Mouse (Mus musculus): ENCODE measurements at regions not wholly inside any gene's neighbourhood (a gene's known extent, or its start where the extent isn't known, plus 50 kb on each side); places are given as distances from the start of the nearest gene placed in this dataset.
"Not testable (repeated sequence)": the region's sequence is repeated elsewhere in the genome, so short reads cannot be mapped to it uniquely, and the experiment has no call there.

DNA sequence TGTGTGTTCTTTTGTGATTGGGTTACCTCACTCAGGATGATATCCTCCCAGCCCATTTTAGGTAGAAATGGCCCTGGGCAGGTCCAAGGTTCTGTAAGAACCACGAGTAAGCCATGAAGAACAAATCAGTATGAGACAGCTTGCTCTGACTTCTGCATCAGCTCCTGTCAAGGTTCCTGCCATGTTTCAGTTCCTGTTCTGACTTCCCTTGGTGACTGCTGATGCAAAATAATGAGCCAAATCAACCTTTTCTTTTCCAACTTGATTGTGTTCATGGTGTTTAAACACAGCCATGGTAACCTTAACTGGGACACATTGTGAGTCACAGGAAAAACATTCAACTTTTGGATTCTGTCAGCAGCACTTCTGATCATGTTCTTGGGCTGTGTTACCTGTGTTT, 667.4 kb upstream of the Igfbp7 start:
- H3K9ac ChIP-seq (ENCODE audit: low read depth, low read length): no peak overlapping the region
- no peak overlapping the region for H3K4me2 ChIP-seq
- DNase-seq (ENCODE audit: low spot score) (no peak), ATAC-seq (replicated peaks; ENCODE audit: low FRiP score) (no peak)
- 0 out of 2 replicates have a peak, but pooled peaks cover 4% of the 10 kb centered on the region for H3K9me3 ChIP-seq (ENCODE audit: control insufficient read depth, low read length)
- no peaks in the 10 kb centered on the region for H3K36me3 ChIP-seq (ENCODE audit: control insufficient read depth, insufficient read depth, low read length)
- no peaks in the 10 kb centered on the region for H3K27me3 ChIP-seq (replicated peaks; ENCODE audit: control insufficient read depth, insufficient read depth, low read length)
- H3K4me1 ChIP-seq (replicated peaks; ENCODE audit: control insufficient read depth, insufficient read depth, low read length): no peaks in the 10 kb centered on the region
- 53% methylated on average over 1 of the region's 1 CpGs for WGBS
- no peak overlapping the region for H3K4me3 ChIP-seq (ENCODE audit: low read depth, low read length)
- no peak overlapping the region for H3K27ac ChIP-seq (ENCODE audit: low read depth, low read length)

DNA sequence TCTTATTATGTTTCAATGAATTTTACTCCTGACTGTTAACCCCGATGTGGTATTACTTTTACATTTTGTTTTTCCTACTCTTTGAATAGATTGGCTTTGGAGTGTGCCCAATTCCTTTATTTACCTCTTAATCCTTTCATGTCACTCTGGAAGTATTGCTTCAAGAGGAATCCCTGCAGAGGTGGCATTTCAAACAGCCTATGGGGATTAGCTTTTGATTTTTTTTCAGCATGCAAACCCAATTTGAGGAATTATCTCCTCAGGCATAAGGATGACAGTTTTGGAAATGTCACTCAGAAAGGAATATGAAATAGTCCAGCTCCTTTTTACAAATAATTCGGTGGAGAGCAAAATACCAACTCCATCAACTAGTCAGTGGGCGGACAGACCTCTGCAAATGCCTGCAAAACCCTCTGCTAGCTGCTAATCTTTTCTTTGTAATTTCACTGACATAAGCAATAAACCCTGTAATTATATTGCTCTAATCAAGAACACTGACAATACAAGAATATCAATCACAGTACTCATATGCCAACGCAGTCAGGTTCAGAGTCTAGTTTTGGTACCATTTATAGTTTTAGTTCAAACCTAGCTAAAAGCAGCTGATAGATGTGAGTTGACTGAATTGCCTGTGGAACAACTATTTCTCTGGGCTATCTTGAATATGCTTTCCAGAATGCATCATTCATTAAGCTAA, 624.9 kb upstream of the Igfbp7 start:
- Histone ChIP-seq H3K4me1 (replicated peaks; ENCODE audit: control insufficient read depth, insufficient read depth, low read length) (no peaks in the 10 kb centered on the region), H3K9ac (ENCODE audit: low read depth, low read length) (no peak overlapping the region), H3K4me3 (ENCODE audit: low read depth, low read length) (no peak overlapping the region), H3K27ac (ENCODE audit: low read depth, low read length) (no peak overlapping the region), H3K4me2 (no peak overlapping the region), H3K36me3 (ENCODE audit: control insufficient read depth, insufficient read depth, low read length) (no peaks in the 10 kb centered on the region), H3K9me3 (ENCODE audit: control insufficient read depth, low read length) (no peaks in the 10 kb centered on the region), H3K27me3 (replicated peaks; ENCODE audit: control insufficient read depth, insufficient read depth, low read length) (no peaks in the 10 kb centered on the region)
- WGBS: 69% methylated on average over 4 of the region's 4 CpGs
- ATAC-seq (replicated peaks; ENCODE audit: low FRiP score) (no peak), DNase-seq (ENCODE audit: low spot score) (no peak)

DNA sequence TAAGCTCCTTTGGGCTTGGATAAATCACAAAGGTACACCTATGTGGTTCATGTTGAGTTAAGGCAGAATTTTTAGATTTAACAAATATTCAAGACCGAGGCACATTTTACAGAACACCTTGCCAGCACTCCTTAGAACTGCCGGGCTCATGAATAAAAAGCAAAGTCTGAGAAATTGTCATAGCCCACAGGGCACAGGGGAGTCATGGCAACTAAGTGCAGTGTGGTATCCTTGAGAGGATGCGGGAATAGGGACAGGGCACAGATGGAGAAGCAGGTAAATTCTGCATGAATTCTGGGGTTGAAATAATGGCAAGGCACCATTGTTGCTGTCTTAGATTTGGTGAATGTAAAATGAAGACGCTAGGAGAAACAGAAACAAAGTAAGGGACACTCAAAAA, 609.7 kb upstream of the Igfbp7 start:
- no peak for DNase-seq (ENCODE audit: low spot score)
- Histone ChIP-seq H3K27me3 (replicated peaks; ENCODE audit: control insufficient read depth, insufficient read depth, low read length) (no peaks in the 10 kb centered on the region), H3K4me1 (replicated peaks; ENCODE audit: control insufficient read depth, insufficient read depth, low read length) (no peaks in the 10 kb centered on the region), H3K4me2 (no peak overlapping the region), H3K36me3 (ENCODE audit: control insufficient read depth, insufficient read depth, low read length) (no peaks in the 10 kb centered on the region), H3K27ac (ENCODE audit: low read depth, low read length) (no peak overlapping the region), H3K9me3 (ENCODE audit: control insufficient read depth, low read length) (no peaks in the 10 kb centered on the region), H3K9ac (ENCODE audit: low read depth, low read length) (no peak overlapping the region), H3K4me3 (ENCODE audit: low read depth, low read length) (no peak overlapping the region)
- WGBS: 75% methylated on average over 4 of the region's 4 CpGs
- no peak for ATAC-seq (replicated peaks; ENCODE audit: low FRiP score)

DNA sequence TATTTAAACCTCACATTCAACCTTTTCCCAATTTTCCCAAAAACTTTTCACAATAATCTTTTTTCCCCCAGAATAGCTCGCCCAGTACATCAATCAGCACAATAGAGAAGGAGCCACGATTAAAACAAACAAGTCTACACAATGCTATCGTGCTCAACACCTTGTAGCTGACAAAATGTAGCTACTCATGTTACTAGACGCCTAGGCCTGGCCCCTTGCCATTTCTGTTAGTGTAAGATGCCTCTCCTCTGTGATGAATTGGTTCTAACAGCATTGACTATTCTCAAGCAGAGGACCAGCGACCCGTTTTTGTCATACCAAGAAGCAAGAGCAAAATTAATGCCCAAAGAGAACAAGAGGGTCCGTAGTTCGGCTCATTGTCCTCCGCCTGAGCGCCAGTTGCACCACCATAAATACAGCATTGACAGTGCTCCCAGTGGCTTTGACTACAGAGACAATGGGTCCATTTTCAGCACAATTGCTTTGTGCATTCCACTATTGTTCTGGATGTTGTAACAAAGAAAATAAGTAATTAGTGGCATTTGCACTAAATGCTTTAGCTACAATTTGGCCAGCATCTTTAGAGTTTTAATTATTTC, 578.7 kb upstream of the Igfbp7 start:
- Histone ChIP-seq H3K4me1 (replicated peaks; ENCODE audit: control insufficient read depth, insufficient read depth, low read length) (no peaks in the 10 kb centered on the region), H3K9me3 (ENCODE audit: control insufficient read depth, low read length) (no peaks in the 10 kb centered on the region), H3K27me3 (replicated peaks; ENCODE audit: control insufficient read depth, insufficient read depth, low read length) (no peaks in the 10 kb centered on the region), H3K36me3 (ENCODE audit: control insufficient read depth, insufficient read depth, low read length) (no peaks in the 10 kb centered on the region), H3K4me2 (no peak overlapping the region), H3K27ac (ENCODE audit: low read depth, low read length) (no peak overlapping the region), H3K4me3 (ENCODE audit: low read depth, low read length) (no peak overlapping the region), H3K9ac (ENCODE audit: low read depth, low read length) (no peak overlapping the region)
- 79% methylated on average over 10 of the region's 10 CpGs for WGBS
- ATAC-seq (replicated peaks; ENCODE audit: low FRiP score) (no peak), DNase-seq (ENCODE audit: low spot score) (no peak)

DNA sequence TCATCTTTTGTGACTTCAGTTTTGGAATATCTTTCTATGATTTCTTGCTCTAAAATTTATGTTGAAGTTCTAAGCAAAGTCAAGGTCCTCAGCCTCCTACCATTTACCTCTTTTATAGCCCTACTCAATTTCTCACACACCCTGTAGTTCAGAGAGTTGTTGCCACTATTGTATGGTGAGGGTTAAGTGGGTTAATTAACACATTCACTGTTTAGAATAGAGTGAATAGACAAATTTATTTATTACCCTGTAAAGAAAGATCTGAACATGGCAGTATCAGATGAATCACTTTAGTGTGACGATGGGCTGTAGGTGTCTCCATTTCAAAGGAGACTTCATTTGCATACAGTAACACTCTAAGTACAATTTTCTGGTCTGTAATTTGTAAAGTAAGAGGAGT, 577.4 kb upstream of the Igfbp7 start:
- ATAC-seq (replicated peaks; ENCODE audit: low FRiP score): no peak
- H3K9me3 ChIP-seq (ENCODE audit: control insufficient read depth, low read length): no peaks in the 10 kb centered on the region
- no peaks in the 10 kb centered on the region for H3K36me3 ChIP-seq (ENCODE audit: control insufficient read depth, insufficient read depth, low read length)
- H3K4me1 ChIP-seq (replicated peaks; ENCODE audit: control insufficient read depth, insufficient read depth, low read length): no peaks in the 10 kb centered on the region
- H3K27ac ChIP-seq (ENCODE audit: low read depth, low read length): no peak overlapping the region
- DNase-seq (ENCODE audit: low spot score): no peak
- H3K4me3 ChIP-seq (ENCODE audit: low read depth, low read length): no peak overlapping the region
- no peak overlapping the region for H3K4me2 ChIP-seq
- no peak overlapping the region for H3K9ac ChIP-seq (ENCODE audit: low read depth, low read length)
- no peaks in the 10 kb centered on the region for H3K27me3 ChIP-seq (replicated peaks; ENCODE audit: control insufficient read depth, insufficient read depth, low read length)
- 82% methylated on average over 1 of the region's 1 CpGs for WGBS

DNA sequence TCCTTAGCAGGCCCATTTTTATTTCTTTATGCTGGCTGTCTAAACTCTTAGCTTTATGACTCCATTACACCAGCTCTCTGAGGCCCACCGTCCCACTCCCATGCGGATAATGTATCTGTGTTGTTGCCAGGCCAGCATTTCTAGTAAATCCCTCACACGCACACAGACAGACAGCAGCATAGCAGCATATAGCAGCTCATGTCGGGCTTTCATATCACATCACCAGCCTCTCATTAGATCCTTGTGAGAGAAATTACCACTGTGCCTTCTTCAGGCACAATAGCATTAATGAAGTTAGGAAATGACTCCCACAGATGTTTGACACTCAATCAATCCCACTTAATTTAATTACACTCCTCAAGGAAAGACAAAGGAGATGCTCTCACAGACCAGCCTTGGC, 532.2 kb upstream of the Igfbp7 start:
- not testable (repeated sequence) for H3K9ac ChIP-seq (ENCODE audit: low read depth, low read length); DNase-seq (ENCODE audit: low spot score); H3K4me2 ChIP-seq; H3K4me1 ChIP-seq (replicated peaks; ENCODE audit: control insufficient read depth, insufficient read depth, low read length); H3K27ac ChIP-seq (ENCODE audit: low read depth, low read length); ATAC-seq (replicated peaks; ENCODE audit: low FRiP score); H3K36me3 ChIP-seq (ENCODE audit: control insufficient read depth, insufficient read depth, low read length); H3K27me3 ChIP-seq (replicated peaks; ENCODE audit: control insufficient read depth, insufficient read depth, low read length); H3K9me3 ChIP-seq (ENCODE audit: control insufficient read depth, low read length); H3K4me3 ChIP-seq (ENCODE audit: low read depth, low read length)
- 86% methylated on average over 4 of the region's 4 CpGs for WGBS

DNA sequence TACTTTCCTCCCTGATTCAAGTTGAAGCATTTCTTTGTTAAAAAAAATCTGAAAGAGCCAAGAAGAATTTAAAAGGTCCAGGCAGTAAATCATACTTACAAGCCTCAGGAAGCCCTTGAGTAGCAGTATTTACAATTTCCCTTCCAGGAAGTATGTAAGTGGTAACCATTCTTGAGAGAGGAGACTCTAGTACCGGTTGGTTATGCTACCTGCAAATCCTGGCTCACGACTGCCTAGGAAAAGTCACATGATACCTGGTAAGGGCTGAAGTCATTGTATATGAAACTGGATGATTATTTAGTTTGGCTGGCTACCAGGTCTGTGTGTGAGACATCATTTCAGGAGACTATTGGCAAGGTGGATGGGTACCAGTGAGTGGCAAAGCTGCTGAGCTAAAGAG, 524.0 kb upstream of the Igfbp7 start:
- no peaks in the 10 kb centered on the region for H3K36me3 ChIP-seq (ENCODE audit: control insufficient read depth, insufficient read depth, low read length)
- H3K9me3 ChIP-seq (ENCODE audit: control insufficient read depth, low read length): no peaks in the 10 kb centered on the region
- H3K27ac ChIP-seq (ENCODE audit: low read depth, low read length): no peak overlapping the region
- no peak for ATAC-seq (replicated peaks; ENCODE audit: low FRiP score)
- H3K4me1 ChIP-seq (replicated peaks; ENCODE audit: control insufficient read depth, insufficient read depth, low read length): no peaks in the 10 kb centered on the region
- DNase-seq (ENCODE audit: low spot score): no peak
- H3K9ac ChIP-seq (ENCODE audit: low read depth, low read length): no peak overlapping the region
- WGBS: 77% methylated on average over 2 of the region's 2 CpGs
- no peak overlapping the region for H3K4me3 ChIP-seq (ENCODE audit: low read depth, low read length)
- no peaks in the 10 kb centered on the region for H3K27me3 ChIP-seq (replicated peaks; ENCODE audit: control insufficient read depth, insufficient read depth, low read length)
- no peak overlapping the region for H3K4me2 ChIP-seq

DNA sequence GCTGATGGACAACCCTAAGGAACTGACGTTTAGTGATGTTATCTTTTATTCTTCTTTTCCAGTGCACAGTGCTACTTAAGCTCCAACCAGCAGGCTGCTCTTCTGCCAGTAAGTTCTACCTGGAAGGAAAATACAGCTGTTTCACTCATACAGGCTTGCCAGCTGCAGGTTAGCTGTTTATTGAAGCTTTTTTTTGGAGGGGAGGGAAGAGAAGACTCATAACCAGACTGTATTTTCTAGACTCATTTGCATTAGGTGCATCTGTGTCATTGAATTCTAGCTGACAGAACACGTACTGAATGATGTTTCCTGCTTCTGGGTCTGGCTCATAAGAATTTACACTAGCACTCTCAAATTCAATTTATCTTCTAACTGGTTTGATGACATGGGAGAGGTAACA, 513.3 kb upstream of the Igfbp7 start:
- DNase-seq (ENCODE audit: low spot score) (no peak), ATAC-seq (replicated peaks; ENCODE audit: low FRiP score) (no peak)
- WGBS: 61% methylated on average over 2 of the region's 2 CpGs
- H3K9ac ChIP-seq (ENCODE audit: low read depth, low read length): no peak overlapping the region
- H3K27ac ChIP-seq (ENCODE audit: low read depth, low read length): no peak overlapping the region
- no peaks in the 10 kb centered on the region for H3K4me1 ChIP-seq (replicated peaks; ENCODE audit: control insufficient read depth, insufficient read depth, low read length)
- H3K36me3 ChIP-seq (ENCODE audit: control insufficient read depth, insufficient read depth, low read length): no peaks in the 10 kb centered on the region
- no peak overlapping the region for H3K4me2 ChIP-seq
- no peaks in the 10 kb centered on the region for H3K9me3 ChIP-seq (ENCODE audit: control insufficient read depth, low read length)
- H3K27me3 ChIP-seq (replicated peaks; ENCODE audit: control insufficient read depth, insufficient read depth, low read length): no peaks in the 10 kb centered on the region
- no peak overlapping the region for H3K4me3 ChIP-seq (ENCODE audit: low read depth, low read length)

DNA sequence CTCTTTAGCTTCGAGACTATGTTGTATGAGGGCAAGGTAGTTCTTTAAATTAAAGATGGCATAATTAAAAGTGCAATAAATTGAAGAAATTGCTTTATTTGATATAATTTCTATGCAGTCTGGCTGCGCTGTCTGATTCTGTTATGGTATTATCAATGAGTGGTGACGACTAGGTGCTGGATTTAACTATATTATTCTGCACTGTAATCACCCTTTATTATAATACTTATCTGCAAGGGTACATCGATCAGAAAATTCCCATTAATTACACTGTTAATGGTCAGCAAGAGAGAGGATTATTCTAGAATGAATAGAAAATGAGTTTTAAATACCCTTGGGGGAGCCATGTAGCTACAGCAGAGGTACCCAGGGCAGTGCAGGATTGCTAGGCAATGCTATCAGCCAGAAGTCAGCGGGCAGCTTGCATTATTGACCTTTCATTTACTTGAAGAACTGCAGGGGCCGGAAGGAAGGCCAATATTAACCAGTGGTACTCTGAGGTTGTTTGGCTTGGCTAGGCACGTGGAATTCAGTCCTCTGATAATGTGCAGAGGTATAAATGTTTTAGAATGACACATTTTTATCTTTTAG, 509.3 kb upstream of the Igfbp7 start:
- DNase-seq (ENCODE audit: low spot score) (no peak), ATAC-seq (replicated peaks; ENCODE audit: low FRiP score) (no peak)
- Histone ChIP-seq H3K27me3 (replicated peaks; ENCODE audit: control insufficient read depth, insufficient read depth, low read length) (no peaks in the 10 kb centered on the region), H3K36me3 (ENCODE audit: control insufficient read depth, insufficient read depth, low read length) (no peaks in the 10 kb centered on the region), H3K4me1 (replicated peaks; ENCODE audit: control insufficient read depth, insufficient read depth, low read length) (no peaks in the 10 kb centered on the region), H3K9ac (ENCODE audit: low read depth, low read length) (no peak overlapping the region), H3K4me3 (ENCODE audit: low read depth, low read length) (no peak overlapping the region), H3K27ac (ENCODE audit: low read depth, low read length) (no peak overlapping the region), H3K4me2 (no peak overlapping the region), H3K9me3 (ENCODE audit: control insufficient read depth, low read length) (no peaks in the 10 kb centered on the region)
- 57% methylated on average over 7 of the region's 7 CpGs for WGBS

Data from liver, embryonic 11.5 days (tissue).